Mouse (Mus musculus): ENCODE data around the gene Efna3. TPM values are rescaled to one million over a fixed set of nuclear protein-coding genes. Genes with fewer than 3 reads are reported as not detected.
A peak's percentile ranks its signal among the peaks of the same experiment; 100 is the strongest.

The Efna3 gene
- polyA plus RNA-seq, 2 experiments = 32.1 to 38.1 TPM

DNA sequence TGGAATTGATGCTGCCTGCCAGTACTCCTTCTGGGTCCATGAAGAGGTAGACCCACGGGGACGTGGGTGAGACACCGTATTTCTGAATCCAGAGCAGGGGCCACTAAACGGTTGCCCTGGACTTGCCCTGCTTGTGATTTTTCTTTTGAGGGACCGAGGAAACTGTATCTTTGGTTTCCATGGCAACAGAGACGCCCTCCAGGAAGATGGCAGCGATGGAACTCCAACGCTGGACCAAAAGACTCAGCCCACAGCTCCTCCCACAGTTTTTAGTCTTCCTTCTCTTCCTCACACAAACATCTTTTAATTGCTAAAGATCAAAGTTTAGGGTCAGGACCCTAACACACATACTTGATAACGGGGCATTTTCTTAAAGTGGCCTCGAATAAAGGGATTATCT lies 9.2 kb upstream of the Efna3 start:
- DNase-seq (ENCODE audit: low spot score) = no peak
- Histone ChIP-seq H3K36me3 (ENCODE audit: control insufficient read depth, insufficient read depth, low read length) (peaks cover 28% of the 10 kb centered on the region), H3K4me1 (ENCODE audit: control insufficient read depth, insufficient read depth, low read length) (peaks cover 18% of the 10 kb centered on the region)

GRCm38 (mm10) chr3:89331561-89331960 lies 8.8 kb upstream of the Efna3 start:
- H3K4me1 ChIP-seq (ENCODE audit: control insufficient read depth, insufficient read depth, low read length) = peaks cover 15% of the 10 kb centered on the region
- H3K27ac ChIP-seq (replicated peaks; ENCODE audit: low read depth, low read length) = no peak overlapping the region
- peaks cover 28% of the 10 kb centered on the region for H3K36me3 ChIP-seq (ENCODE audit: control insufficient read depth, insufficient read depth, low read length)
- H3K27me3 ChIP-seq (ENCODE audit: control insufficient read depth, insufficient read depth, low read length) = no peaks in the 10 kb centered on the region
- no peak overlapping the region for H3K4me2 ChIP-seq (replicated peaks; ENCODE audit: low read depth, low read length, severe bottlenecking)
- TF ChIP-seq POLR2A (IDR thresholded peaks at IDR 0.05; ENCODE audit: borderline replicate concordance, extremely low read depth, insufficient read depth, insufficient read length) = no peak
- 68% methylated on average over 13 of the region's 13 CpGs for WGBS
- H3K9ac ChIP-seq (ENCODE audit: low read depth, low read length, severe bottlenecking) = no peak overlapping the region
- DNase-seq (ENCODE audit: low spot score) (no peak), ATAC-seq (ENCODE audit: low FRiP score, low read depth) (no peak)
- no peaks in the 10 kb centered on the region for H3K9me3 ChIP-seq (ENCODE audit: control insufficient read depth, low read length)
- H3K4me3 ChIP-seq (replicated peaks; ENCODE audit: low read length) = no peak overlapping the region

More for the DNA sequence above, 9.2 kb upstream of the Efna3 start:
- no peak for ATAC-seq (ENCODE audit: low FRiP score, low read depth)
- no peak overlapping the region for H3K9ac ChIP-seq (ENCODE audit: low read depth, low read length, severe bottlenecking)
- no peak overlapping the region for H3K27ac ChIP-seq (replicated peaks; ENCODE audit: low read depth, low read length)
- no peak overlapping the region for H3K4me3 ChIP-seq (replicated peaks; ENCODE audit: low read length)
- no peak overlapping the region for H3K4me2 ChIP-seq (replicated peaks; ENCODE audit: low read depth, low read length, severe bottlenecking)
- H3K27me3 ChIP-seq (ENCODE audit: control insufficient read depth, insufficient read depth, low read length) = no peaks in the 10 kb centered on the region
- WGBS = 40% methylated on average over 10 of the region's 10 CpGs
- no peaks in the 10 kb centered on the region for H3K9me3 ChIP-seq (ENCODE audit: control insufficient read depth, low read length)
- TF ChIP-seq POLR2A (IDR thresholded peaks at IDR 0.05; ENCODE audit: borderline replicate concordance, extremely low read depth, insufficient read depth, insufficient read length) = no peak

DNA sequence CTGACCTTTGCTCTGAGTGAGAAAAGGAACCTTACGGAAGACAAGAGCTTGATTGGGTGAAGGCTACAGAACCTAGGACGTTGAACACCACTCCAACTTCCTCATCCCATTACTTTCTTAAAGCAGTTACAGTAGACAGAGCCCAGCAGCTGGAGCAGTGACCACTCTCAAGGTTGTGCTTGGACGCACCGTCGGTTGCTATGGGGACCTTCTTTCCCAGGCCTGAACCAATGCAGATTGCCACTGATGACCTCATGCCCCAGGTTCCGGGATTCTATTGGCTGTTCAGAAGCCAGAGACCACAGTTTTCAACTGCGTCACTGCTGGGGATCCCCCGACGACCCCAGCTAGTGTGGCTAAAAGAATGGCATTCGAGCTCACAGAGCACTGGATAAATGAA lies 8.2 kb upstream of the Efna3 start:
- Histone ChIP-seq H3K36me3 (ENCODE audit: control insufficient read depth, insufficient read depth, low read length) (peaks cover 28% of the 10 kb centered on the region), H3K4me2 (replicated peaks; ENCODE audit: low read depth, low read length, severe bottlenecking) (no peak overlapping the region), H3K4me1 (ENCODE audit: control insufficient read depth, insufficient read depth, low read length) (peaks cover 9% of the 10 kb centered on the region; the same call in 1 of the 2 replicates), H3K27me3 (ENCODE audit: control insufficient read depth, insufficient read depth, low read length) (no peaks in the 10 kb centered on the region), H3K4me3 (replicated peaks; ENCODE audit: low read length) (no peak overlapping the region), H3K9ac (ENCODE audit: low read depth, low read length, severe bottlenecking) (no peak overlapping the region), H3K27ac (replicated peaks; ENCODE audit: low read depth, low read length) (no peak overlapping the region), H3K9me3 (ENCODE audit: control insufficient read depth, low read length) (no peaks in the 10 kb centered on the region)
- peak; percentile 12 for DNase-seq (ENCODE audit: low spot score)
- 28% methylated on average over 10 of the region's 10 CpGs for WGBS
- no peak for ATAC-seq (ENCODE audit: low FRiP score, low read depth)
- TF ChIP-seq POLR2A (IDR thresholded peaks at IDR 0.05; ENCODE audit: borderline replicate concordance, extremely low read depth, insufficient read depth, insufficient read length) = no peak

- H3K4me1 ChIP-seq (ENCODE audit: control insufficient read depth, insufficient read depth, low read length) = peaks cover 9% of the 10 kb centered on the region; the same call in 1 of the 2 replicates
- H3K36me3 ChIP-seq (ENCODE audit: control insufficient read depth, insufficient read depth, low read length) = peaks cover 28% of the 10 kb centered on the region
- no peak overlapping the region for H3K27ac ChIP-seq (replicated peaks; ENCODE audit: low read depth, low read length)
- no peaks in the 10 kb centered on the region for H3K27me3 ChIP-seq (ENCODE audit: control insufficient read depth, insufficient read depth, low read length)
- DNase-seq (ENCODE audit: low spot score) (no peak), ATAC-seq (ENCODE audit: low FRiP score, low read depth) (no peak)
- H3K4me3 ChIP-seq (replicated peaks; ENCODE audit: low read length) = no peak overlapping the region
- no peak overlapping the region for H3K9ac ChIP-seq (ENCODE audit: low read depth, low read length, severe bottlenecking)
- no peak for TF ChIP-seq POLR2A (IDR thresholded peaks at IDR 0.05; ENCODE audit: borderline replicate concordance, extremely low read depth, insufficient read depth, insufficient read length)
- H3K4me2 ChIP-seq (replicated peaks; ENCODE audit: low read depth, low read length, severe bottlenecking) = no peak overlapping the region
- 35% methylated on average over 3 of the region's 3 CpGs for WGBS
- no peaks in the 10 kb centered on the region for H3K9me3 ChIP-seq (ENCODE audit: control insufficient read depth, low read length)
Observed at GRCm38 (mm10) chr3:89330346-89330745, 7.6 kb upstream of the Efna3 start.

GRCm38 (mm10) chr3:89328623-89329022 lies 5.9 kb upstream of the Efna3 start:
- 21% methylated on average over 4 of the region's 4 CpGs for WGBS
- Histone ChIP-seq H3K36me3 (ENCODE audit: control insufficient read depth, insufficient read depth, low read length) (peaks cover 12% of the 10 kb centered on the region), H3K27me3 (ENCODE audit: control insufficient read depth, insufficient read depth, low read length) (no peaks in the 10 kb centered on the region), H3K4me1 (ENCODE audit: control insufficient read depth, insufficient read depth, low read length) (peaks cover 9% of the 10 kb centered on the region; the same call in 1 of the 2 replicates), H3K9ac (ENCODE audit: low read depth, low read length, severe bottlenecking) (no peak overlapping the region), H3K4me3 (replicated peaks; ENCODE audit: low read length) (no peak overlapping the region), H3K4me2 (replicated peaks; ENCODE audit: low read depth, low read length, severe bottlenecking) (no peak overlapping the region), H3K9me3 (ENCODE audit: control insufficient read depth, low read length) (no peaks in the 10 kb centered on the region), H3K27ac (replicated peaks; ENCODE audit: low read depth, low read length) (no peak overlapping the region)
- DNase-seq (ENCODE audit: low spot score) = peak; percentile 12
- TF ChIP-seq POLR2A (IDR thresholded peaks at IDR 0.05; ENCODE audit: borderline replicate concordance, extremely low read depth, insufficient read depth, insufficient read length) = no peak
- ATAC-seq (ENCODE audit: low FRiP score, low read depth) = no peak
